Mouse (Mus musculus): ENCODE results near the gene Sephs1. TPM values are rescaled to one million over a fixed set of nuclear protein-coding genes. Genes with fewer than 3 reads are reported as not detected.
"Not testable (repeated sequence)": the region's sequence is repeated elsewhere in the genome, so short reads cannot be mapped to it uniquely, and the experiment has no call there.

The Sephs1 gene
- total RNA-seq, 2 experiments from 2014 or later: 29.1 to 34.6 TPM

GRCm38 (mm10) chr2:4902346-4902745 lies 21.0 kb downstream of the Sephs1 start:
- no peak for DNase-seq (ENCODE audit: low spot score in 2 of 2)

- DNase-seq (ENCODE audit: low spot score in 2 of 2): no peak
Measured at GRCm38 (mm10) chr2:4907120-4907519, 25.8 kb downstream of the Sephs1 start.

GRCm38 (mm10) chr2:4907916-4908315 lies 26.6 kb downstream of the Sephs1 start:
- no peak for DNase-seq (ENCODE audit: low spot score in 2 of 2)

GRCm38 (mm10) chr2:4908771-4909315 lies 27.5 kb downstream of the Sephs1 start:
- DNase-seq (ENCODE audit: low spot score in 2 of 2): no peak

- DNase-seq (ENCODE audit: low spot score in 2 of 2): no peak
Measured at GRCm38 (mm10) chr2:4909909-4910308, 28.5 kb downstream of the Sephs1 start.

- no peak for DNase-seq (ENCODE audit: low spot score in 2 of 2)
Measured at GRCm38 (mm10) chr2:4910521-4910920, 29.2 kb downstream of the Sephs1 start.

- no peak for DNase-seq (ENCODE audit: low spot score in 2 of 2)
Measured at GRCm38 (mm10) chr2:4913949-4914348, 32.6 kb downstream of the Sephs1 start.

GRCm38 (mm10) chr2:4916037-4916436 lies 34.7 kb downstream of the Sephs1 start:
- DNase-seq (ENCODE audit: low spot score in 2 of 2): no peak

- peak; percentile 48 to 59 for DNase-seq (ENCODE audit: low spot score in 2 of 2)
Measured at GRCm38 (mm10) chr2:4917326-4918021, 36.1 kb downstream of the Sephs1 start.

- peak; percentile 67 to 73 for DNase-seq (ENCODE audit: low spot score in 2 of 2)
Measured at GRCm38 (mm10) chr2:4918860-4919739, 37.7 kb downstream of the Sephs1 start, which contains the start of gene Phyh. TSS of gene Phyh (plus strand) at chr2:4919019.

GRCm38 (mm10) chr2:4921019-4921418 lies 39.7 kb downstream of the Sephs1 start:
- DNase-seq (ENCODE audit: low spot score in 2 of 2): no peak

GRCm38 (mm10) chr2:4922476-4923164 lies 41.3 kb downstream of the Sephs1 start:
- DNase-seq (ENCODE audit: low spot score in 2 of 2): no peak

- no peak for DNase-seq (ENCODE audit: low spot score in 2 of 2)
Measured at GRCm38 (mm10) chr2:4927391-4927790, 46.0 kb downstream of the Sephs1 start.

GRCm38 (mm10) chr2:4929230-4929629 lies 47.9 kb downstream of the Sephs1 start:
- DNase-seq (ENCODE audit: low spot score in 2 of 2): no peak

GRCm38 (mm10) chr2:4934516-4934915 lies 53.2 kb downstream of the Sephs1 start:
- DNase-seq (ENCODE audit: low spot score in 2 of 2): no peak

- DNase-seq (ENCODE audit: low spot score in 2 of 2): no peak
Measured at GRCm38 (mm10) chr2:4937931-4938330, 56.6 kb downstream of the Sephs1 start.

- no peak for DNase-seq (ENCODE audit: low spot score in 2 of 2)
Measured at GRCm38 (mm10) chr2:4940861-4941260, 59.5 kb downstream of the Sephs1 start.

- DNase-seq (ENCODE audit: low spot score in 2 of 2): not testable (repeated sequence)
Measured at GRCm38 (mm10) chr2:4949691-4950090, 68.3 kb downstream of the Sephs1 start.

- DNase-seq (ENCODE audit: low spot score in 2 of 2): no peak
Measured at GRCm38 (mm10) chr2:4950986-4951385, 69.6 kb downstream of the Sephs1 start.

- DNase-seq (ENCODE audit: low spot score in 2 of 2): no peak
Measured at GRCm38 (mm10) chr2:4954216-4954760, 72.9 kb downstream of the Sephs1 start.

- DNase-seq (ENCODE audit: low spot score in 2 of 2): no peak
Measured at GRCm38 (mm10) chr2:4958039-4958438, 76.7 kb downstream of the Sephs1 start.

Data from layer of hippocampus, postnatal 14 days (tissue).